Mouse (Mus musculus) liver, embryonic 14.5 days (tissue): ENCODE results near the gene Prkg1. TPM values are rescaled to one million over a fixed set of nuclear protein-coding genes. Genes with fewer than 3 reads are reported as not detected.

Experiments
- ATAC-seq: fragments of 200-750 bp; cut with Nextera tagmentation; 2 replicates; pipeline ENCODE4 v1.8.0; 2017; ENCODE audit warnings: moderate number of reproducible peaks, mild to moderate bottlenecking, moderate library complexity; ENCODE audit not compliant: insufficient read depth
- DNase-seq, 3 experiments: peaks; one replicate each; pipeline ENCODE4 v3.0.0-alpha.2; 2012 to 2013; ENCODE audit warnings: low read depth in 3 of 3, low spot score in 3 of 3
- H3K27ac ChIP-seq: fragments of 300-500 bp; sonication (generic); 2 replicates; pipeline ENCODE4 v1.5.1; 2014; ENCODE audit warnings: moderate library complexity, mild to moderate bottlenecking, control low read depth, inconsistent platforms
- H3K27me3 ChIP-seq: fragments of 300-500 bp; sonication (generic); 2 replicates; pipeline ENCODE4 v1.6.1; 2014; ENCODE audit warnings: mild to moderate bottlenecking, low read length, moderate library complexity; ENCODE audit not compliant: control insufficient read depth, insufficient read depth
- H3K36me3 ChIP-seq: fragments of 300-500 bp; sonication (generic); replicated peaks from 2 replicates; pipeline ENCODE4 v1.6.1; 2014; ENCODE audit warnings: low read depth; ENCODE audit not compliant: control insufficient read depth, insufficient read depth
- H3K4me1 ChIP-seq, 2 experiments: fragments of 200-500 bp in 1 of 2; fragments of 300-500 bp in 1 of 2; sonication (generic) in 1 of 2; replicated peaks; 2 replicates each; pipeline ENCODE4 v1.6.1; 2012 to 2014; ENCODE audit warnings: antibody characterized with exemption in 1 of 2, inconsistent platforms in 1 of 2, low read length in 1 of 2; ENCODE audit not compliant: control insufficient read depth in 2 of 2, insufficient read depth in 2 of 2
- H3K4me2 ChIP-seq: fragments of 300-500 bp; sonication (generic); 2 replicates; pipeline ENCODE4 v1.6.1; 2014; ENCODE audit warnings: low read depth, mild to moderate bottlenecking, control low read depth, moderate library complexity
- H3K4me3 ChIP-seq, 2 experiments: fragments of 200-500 bp in 1 of 2; fragments of 300-500 bp in 1 of 2; sonication (generic) in 1 of 2; 2 replicates each; pipeline ENCODE4 v1.5.1; 2012 to 2014; ENCODE audit warnings: low read depth in 2 of 2, low read length in 2 of 2, mild to moderate bottlenecking in 2 of 2, control low read depth in 1 of 2, inconsistent platforms in 1 of 2, moderate library complexity in 1 of 2; ENCODE audit not compliant: insufficient read depth in 1 of 2
- H3K9ac ChIP-seq: fragments of 300-500 bp; sonication (generic); replicated peaks from 2 replicates; pipeline ENCODE4 v1.6.1; 2014; ENCODE audit warnings: mild to moderate bottlenecking, control low read depth, moderate library complexity
- H3K9me3 ChIP-seq: fragments of 300-500 bp; sonication (generic); 2 replicates; pipeline ENCODE4 v1.6.1; 2016; ENCODE audit warnings: low read length, mixed read lengths; ENCODE audit not compliant: control insufficient read depth
- CTCF ChIP-seq: IDR thresholded peaks from 2 replicates; pipeline ENCODE4 v1.5.1; 2016; ENCODE audit warnings: antibody characterized with exemption, low read depth, control low read depth
- EP300 ChIP-seq: IDR thresholded peaks from 2 replicates; pipeline ENCODE4 v1.6.1; 2016; ENCODE audit warnings: antibody characterized with exemption, low read depth
- WGBS: fragments of 180-500 bp; shearing (Covaris S2); extraction: QIAGEN DNeasy Blood & Tissue Kit; methylation state at CpG from one replicate; pipeline ENCODE4 v1.1.7; 2014; ENCODE audit not compliant: insufficient replicate concordance; 5-methylcytosine and 5-hydroxymethylcytosine counted together
- polyA plus RNA-seq, 2 experiments: library from polyadenylated mRNA; depleted of rRNA in 1 of 2; stranded (reverse) in 1 of 2; unstranded in 1 of 2; fragments of >200 nt; fragmentation: Nextera tagmentation in 1 of 2; extraction: Ambion mirVana in 1 of 2; gene quantifications; 2 replicates each; pipeline versions ENCODE4 v1.2.1 to v1.2.3; 2012 to 2014

Gene Prkg1
- polyA plus RNA-seq, 2 experiments = 0.47 to 0.50 TPM

DNA sequence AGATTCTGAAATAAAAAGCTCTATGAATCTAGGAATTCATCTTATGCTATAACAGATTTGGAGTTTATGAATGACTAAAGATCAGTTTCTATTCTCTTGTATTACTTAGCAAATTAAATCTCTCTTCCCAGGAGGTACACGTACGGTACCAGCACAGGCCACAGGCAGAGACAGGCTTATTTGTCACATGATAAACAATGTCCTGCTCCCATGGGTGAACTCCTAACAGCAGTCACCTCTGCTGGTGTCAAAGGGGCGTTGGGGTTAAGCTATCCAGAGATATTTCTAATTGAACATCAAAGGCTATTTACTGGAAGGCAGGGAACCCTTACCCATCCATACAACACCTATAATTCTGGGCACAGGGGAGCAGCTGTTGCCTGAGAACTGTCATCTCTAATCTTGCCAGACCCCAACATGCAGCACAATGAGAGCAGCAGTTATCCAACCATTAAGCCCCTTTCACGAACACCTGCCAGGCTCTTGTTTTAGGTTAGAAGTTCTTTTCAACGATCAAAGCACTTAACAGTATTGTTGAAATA lies 1122.1 kb downstream of the Prkg1 start:
- H3K9me3 ChIP-seq = no peaks in the 10 kb centered on the region
- WGBS = 48% methylated on average over 5 of the region's 5 CpGs
- no peak overlapping the region for H3K9ac ChIP-seq
- H3K27ac ChIP-seq = no peak overlapping the region
- no peak overlapping the region for H3K4me2 ChIP-seq
- no peak for TF ChIP-seq EP300
- no peak for TF ChIP-seq CTCF
- no peak for ATAC-seq
- H3K27me3 ChIP-seq = no peaks in the 10 kb centered on the region
- no peaks in the 10 kb centered on the region for H3K36me3 ChIP-seq
- DNase-seq = no peak
- no peaks in the 10 kb centered on the region for H3K4me1 ChIP-seq
- no peak overlapping the region for H3K4me3 ChIP-seq

- no peak for DNase-seq
- Histone ChIP-seq H3K9ac (no peak overlapping the region), H3K36me3 (no peaks in the 10 kb centered on the region), H3K27ac (no peak overlapping the region), H3K9me3 (no peaks in the 10 kb centered on the region), H3K4me1 (no peaks in the 10 kb centered on the region), H3K4me3 (no peak overlapping the region), H3K4me2 (no peak overlapping the region), H3K27me3 (no peaks in the 10 kb centered on the region)
- no peak for ATAC-seq
- TF ChIP-seq EP300 (no peak), CTCF (no peak)
- WGBS = 65% methylated on average over 8 of the region's 8 CpGs
Observed at GRCm38 (mm10) chr19:30637471-30637870, 1127.4 kb downstream of the Prkg1 start.

DNA sequence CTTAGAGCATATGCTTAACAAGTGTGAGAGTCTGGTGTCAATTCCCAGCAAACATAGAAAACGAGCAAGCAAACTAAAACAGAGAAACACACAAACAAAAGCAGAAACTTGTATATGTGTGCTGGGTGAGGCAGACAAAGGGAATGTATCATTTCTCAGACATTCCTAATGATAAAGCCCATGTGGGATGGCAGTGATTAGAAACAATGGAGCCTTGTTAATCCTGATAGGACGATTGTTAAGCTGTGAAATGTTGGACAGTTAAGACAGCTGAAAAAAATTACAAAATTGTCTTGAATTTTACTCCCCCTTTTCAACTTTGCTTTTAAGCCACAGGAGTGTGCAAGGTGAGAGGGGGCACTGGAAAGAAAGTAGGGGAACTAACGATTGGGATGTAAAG lies 1133.8 kb downstream of the Prkg1 start:
- 30% methylated on average over 3 of the region's 3 CpGs for WGBS
- H3K27me3 ChIP-seq = no peaks in the 10 kb centered on the region
- TF ChIP-seq CTCF = no peak
- H3K36me3 ChIP-seq = no peaks in the 10 kb centered on the region
- no peaks in the 10 kb centered on the region for H3K9me3 ChIP-seq
- no peaks in the 10 kb centered on the region for H3K4me1 ChIP-seq
- no peak overlapping the region for H3K9ac ChIP-seq
- no peak overlapping the region for H3K27ac ChIP-seq
- no peak for DNase-seq
- no peak overlapping the region for H3K4me3 ChIP-seq
- no peak for ATAC-seq
- no peak overlapping the region for H3K4me2 ChIP-seq

GRCm38 (mm10) chr19:30626036-30626435 lies 1138.8 kb downstream of the Prkg1 start:
- no peak for ATAC-seq
- TF ChIP-seq CTCF (no peak), EP300 (no peak)

DNA sequence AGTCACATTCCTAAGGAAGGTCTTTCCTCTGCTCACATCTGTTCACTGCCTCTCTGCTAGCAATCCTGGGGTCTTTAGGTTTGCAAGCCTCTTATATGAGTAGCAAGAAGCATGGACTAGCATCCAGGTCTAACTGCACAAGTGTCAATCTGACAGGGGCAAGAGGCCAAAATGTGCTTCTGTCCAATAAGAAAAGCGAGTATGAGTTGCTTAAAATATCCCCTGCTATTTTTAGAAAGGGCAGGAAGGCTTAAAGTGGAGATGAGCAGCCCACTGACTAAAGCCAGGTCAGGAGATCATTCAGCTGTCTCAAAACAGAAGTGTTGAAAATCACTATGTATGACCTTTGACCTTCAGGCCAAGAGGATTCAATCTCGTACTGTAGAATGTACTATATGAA lies 1139.4 kb downstream of the Prkg1 start:
- no peaks in the 10 kb centered on the region for H3K27me3 ChIP-seq
- no peaks in the 10 kb centered on the region for H3K36me3 ChIP-seq
- 27% methylated on average over 2 of the region's 2 CpGs for WGBS
- no peak overlapping the region for H3K9ac ChIP-seq
- 0 out of 4 replicates have a peak, but pooled peaks cover 0 to 2% of the 10 kb centered on the region in 2 experiments for H3K4me1 ChIP-seq
- H3K27ac ChIP-seq = no peak overlapping the region
- H3K9me3 ChIP-seq = no peaks in the 10 kb centered on the region
- no peak for ATAC-seq
- H3K4me3 ChIP-seq = no peak overlapping the region
- H3K4me2 ChIP-seq = no peak overlapping the region
- TF ChIP-seq CTCF (no peak), EP300 (no peak)
- no peak for DNase-seq

More at GRCm38 (mm10) chr19:30626036-30626435, 1138.8 kb downstream of the Prkg1 start:
- no peak overlapping the region for H3K4me2 ChIP-seq
- 0 out of 4 replicates have a peak, but pooled peaks cover 0 to 2% of the 10 kb centered on the region in 2 experiments for H3K4me1 ChIP-seq
- no peaks in the 10 kb centered on the region for H3K27me3 ChIP-seq
- no peaks in the 10 kb centered on the region for H3K9me3 ChIP-seq
- no peak overlapping the region for H3K9ac ChIP-seq
- H3K27ac ChIP-seq = no peak overlapping the region
- DNase-seq = no peak
- H3K4me3 ChIP-seq = no peak overlapping the region
- no peaks in the 10 kb centered on the region for H3K36me3 ChIP-seq
- 58% methylated on average over 7 of the region's 7 CpGs for WGBS
